Mouse (Mus musculus): ENCODE results near the gene Slc9a9.

Slc9a9 gene

GRCm38 (mm10) chr9:94732136-94732535 is 62.4 kb downstream of the Slc9a9 start:
- no peak for DNase-seq (ENCODE audit: low read depth, low spot score)

- DNase-seq (ENCODE audit: low read depth, low spot score), result no peak
Measured at GRCm38 (mm10) chr9:94732599-94733287, 63.0 kb downstream of the Slc9a9 start.

DNA sequence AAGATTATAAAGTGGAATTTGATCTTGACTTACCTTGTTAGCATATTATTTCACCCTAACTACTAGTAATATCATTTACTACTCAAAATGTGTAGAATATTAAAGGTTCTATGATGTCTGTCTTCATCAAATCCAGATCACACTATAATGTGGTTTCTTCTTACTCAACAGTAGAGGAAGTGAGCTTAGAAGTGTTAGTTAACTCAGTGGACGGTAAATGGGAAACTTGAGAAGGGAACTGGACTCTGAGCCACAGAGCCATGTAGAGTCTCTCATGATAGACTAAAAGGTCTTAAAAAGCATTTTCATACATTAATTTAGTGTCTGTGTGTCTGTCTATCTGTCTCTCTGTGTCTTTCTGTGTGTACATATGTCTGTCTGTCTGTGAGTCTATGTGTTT is 64.6 kb downstream of the Slc9a9 start:
- no peak for DNase-seq (ENCODE audit: low read depth, low spot score)

DNA sequence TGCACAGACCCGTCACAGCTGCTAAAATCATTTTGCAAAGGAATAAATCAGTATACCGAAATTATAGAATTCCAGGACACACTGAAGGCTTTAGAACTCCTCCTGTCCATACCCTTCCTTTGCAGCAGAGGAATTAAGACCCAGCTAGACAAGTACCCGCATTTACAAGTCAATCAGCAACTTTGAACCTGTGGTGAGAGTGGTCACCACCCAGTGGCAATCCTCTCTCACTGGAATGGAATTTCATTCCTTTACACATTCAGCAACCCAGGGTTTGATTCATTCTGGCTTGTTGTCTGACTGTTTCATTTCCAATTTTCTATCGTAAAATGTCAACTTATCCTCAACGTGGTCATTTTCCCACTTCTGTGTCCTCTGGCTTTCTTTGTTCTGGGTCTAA is 67.5 kb downstream of the Slc9a9 start:
- peak; percentile 64 for DNase-seq (ENCODE audit: low read depth, low spot score)

DNA sequence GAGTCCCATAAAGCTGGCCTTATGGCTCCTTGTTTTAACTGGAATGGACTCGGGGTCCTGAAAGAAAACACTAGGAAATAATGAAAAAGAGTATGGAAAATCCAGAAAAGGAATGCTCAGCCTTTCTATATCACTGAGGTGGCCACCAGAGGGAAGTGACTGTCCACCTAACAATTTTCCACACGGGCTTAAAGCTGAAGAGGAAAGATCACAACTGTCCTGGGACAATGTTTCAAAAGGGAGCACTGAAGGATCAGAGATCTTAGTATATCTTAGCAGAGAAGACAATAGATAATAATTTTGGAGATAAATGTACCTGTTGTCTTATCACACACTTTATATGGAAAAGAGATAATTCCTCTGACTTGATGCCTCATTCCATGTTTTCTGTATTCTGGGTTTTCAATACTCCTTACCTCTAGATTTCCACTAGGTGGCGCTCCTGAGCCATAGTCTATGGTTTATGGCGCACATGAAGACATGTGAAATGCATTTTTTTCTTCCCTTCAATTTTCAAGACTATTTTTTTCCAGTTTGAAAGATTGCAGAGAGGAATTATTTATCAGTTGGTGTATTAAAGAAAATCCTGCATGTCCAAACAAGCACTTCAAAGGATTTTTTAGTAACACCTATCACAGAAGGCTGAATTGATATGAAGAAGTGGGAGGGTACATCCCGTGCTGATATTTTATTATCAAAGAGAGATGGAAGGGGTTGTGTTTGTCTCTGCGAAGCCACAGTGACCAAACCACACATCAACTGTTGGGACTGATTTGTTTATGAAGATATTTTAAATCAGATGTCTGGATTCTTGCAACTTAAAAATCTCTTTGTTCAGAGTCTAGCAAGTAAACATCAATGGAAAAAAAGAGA is 69.1 kb downstream of the Slc9a9 start:
- DNase-seq (ENCODE audit: low read depth, low spot score), result peak; percentile 63

- no peak for DNase-seq (ENCODE audit: low read depth, low spot score)
Measured at GRCm38 (mm10) chr9:94740841-94741240, 71.1 kb downstream of the Slc9a9 start.

- no peak for DNase-seq (ENCODE audit: low read depth, low spot score)
Measured at GRCm38 (mm10) chr9:94743291-94743690, 73.6 kb downstream of the Slc9a9 start.

DNA sequence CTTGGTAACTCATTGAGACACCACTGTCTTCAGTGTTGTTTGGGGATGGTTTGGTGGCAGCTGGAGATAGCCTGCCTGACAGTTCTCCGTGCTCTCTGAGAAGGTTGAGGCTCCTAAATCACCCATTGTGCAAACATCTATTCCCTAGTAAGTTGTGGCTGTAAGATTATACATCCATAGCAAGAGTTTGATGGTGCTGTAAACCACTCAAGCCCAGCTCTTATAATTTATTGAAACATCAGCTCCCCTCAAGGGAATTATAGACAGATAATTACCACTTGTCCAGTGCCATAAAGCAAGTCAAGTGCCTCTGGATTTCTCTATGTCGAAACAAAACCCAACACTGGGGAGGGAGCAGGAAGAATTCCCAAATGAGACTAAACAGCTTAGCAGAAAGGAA is 78.8 kb downstream of the Slc9a9 start:
- no peak for DNase-seq (ENCODE audit: low read depth, low spot score)

DNA sequence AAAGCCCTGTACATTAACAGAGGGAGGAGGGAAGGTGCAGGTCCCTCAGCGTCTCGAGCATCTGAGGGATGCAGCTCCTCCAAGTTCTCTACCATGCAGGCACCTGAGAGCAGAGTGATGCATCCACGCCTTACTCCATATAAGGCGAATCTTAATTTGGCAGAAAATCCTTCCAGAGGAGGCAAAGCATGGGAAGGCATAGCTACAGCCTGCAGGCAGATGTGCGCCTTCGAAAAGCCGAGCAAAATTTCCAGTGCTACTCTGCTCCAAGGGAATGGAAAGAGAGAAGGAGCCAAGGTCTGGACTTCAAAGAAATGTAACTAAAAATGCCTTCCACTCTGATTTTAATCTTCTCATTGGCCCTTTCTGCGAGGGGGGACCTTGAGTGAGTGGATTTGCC is 80.5 kb downstream of the Slc9a9 start:
- DNase-seq (ENCODE audit: low read depth, low spot score), result no peak

DNA sequence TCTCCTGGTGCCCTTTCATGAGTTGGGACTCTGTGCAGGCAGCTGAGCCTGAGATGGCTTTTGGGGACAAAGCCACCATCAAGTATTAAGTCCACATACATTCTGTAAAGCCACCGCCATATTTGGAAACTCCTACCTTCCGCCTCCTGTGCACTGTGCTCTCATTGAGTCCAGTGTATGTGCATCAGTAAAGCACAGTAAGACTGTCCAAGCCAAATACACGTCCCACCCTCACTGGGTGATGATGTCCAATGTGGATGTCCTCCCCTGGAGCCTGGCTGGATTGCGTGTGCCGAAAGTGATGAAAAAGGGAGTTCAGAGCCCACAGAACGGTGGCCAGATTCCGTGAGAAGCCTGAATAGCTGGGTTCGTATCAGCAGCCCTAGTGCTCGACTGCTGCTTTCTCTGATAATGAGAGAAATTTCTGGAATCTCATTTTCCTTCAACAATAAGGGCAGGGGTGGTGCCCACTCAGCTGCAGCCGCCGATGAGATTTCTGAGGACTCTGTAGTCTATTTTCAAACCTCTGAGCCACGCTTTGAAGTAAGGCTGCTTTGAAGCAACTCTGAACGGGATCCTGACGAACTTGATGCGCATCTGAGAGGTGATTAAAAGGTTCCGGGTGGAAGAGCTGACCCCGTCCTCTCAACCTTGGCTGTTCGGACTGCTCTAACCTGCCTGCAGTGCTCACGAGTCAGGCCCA is 81.4 kb downstream of the Slc9a9 start:
- DNase-seq (ENCODE audit: low read depth, low spot score), result no peak

- no peak for DNase-seq (ENCODE audit: low read depth, low spot score)
Measured at GRCm38 (mm10) chr9:94751638-94752021, 81.9 kb downstream of the Slc9a9 start.

- no peak for DNase-seq (ENCODE audit: low read depth, low spot score)
Measured at GRCm38 (mm10) chr9:94752121-94752520, 82.4 kb downstream of the Slc9a9 start.

- DNase-seq (ENCODE audit: low read depth, low spot score), result no peak
Measured at GRCm38 (mm10) chr9:94759904-94760303, 90.2 kb downstream of the Slc9a9 start.

GRCm38 (mm10) chr9:94768114-94768513 is 98.4 kb downstream of the Slc9a9 start:
- no peak for DNase-seq (ENCODE audit: low read depth, low spot score)

GRCm38 (mm10) chr9:94768524-94768923 is 98.8 kb downstream of the Slc9a9 start:
- no peak for DNase-seq (ENCODE audit: low read depth, low spot score)

DNA sequence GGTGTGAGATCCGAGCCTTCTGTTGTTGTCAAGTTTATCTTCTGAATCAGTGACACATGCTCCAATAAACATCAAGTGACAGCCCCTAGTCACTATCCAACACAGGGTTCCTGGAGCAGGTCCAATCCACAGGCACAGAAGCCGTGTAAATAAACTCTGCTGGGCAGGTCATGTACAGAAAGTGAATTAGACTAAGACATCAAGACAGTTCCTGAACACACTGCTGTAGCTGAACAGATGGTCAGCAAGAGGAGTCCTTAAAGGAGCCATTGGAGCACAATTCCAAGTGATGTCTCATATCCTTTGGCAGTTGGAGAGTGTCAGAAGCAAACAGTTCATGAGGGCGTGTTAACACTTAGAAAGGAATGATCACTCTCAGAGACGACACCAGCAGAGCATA is 103.6 kb downstream of the Slc9a9 start:
- no peak for DNase-seq (ENCODE audit: low read depth, low spot score)

- DNase-seq (ENCODE audit: low read depth, low spot score), result no peak
Measured at GRCm38 (mm10) chr9:94788261-94788660, 118.6 kb downstream of the Slc9a9 start.

- no peak for DNase-seq (ENCODE audit: low read depth, low spot score)
Measured at GRCm38 (mm10) chr9:94790966-94791365, 121.3 kb downstream of the Slc9a9 start.

- DNase-seq (ENCODE audit: low read depth, low spot score), result no peak
Measured at GRCm38 (mm10) chr9:94803073-94803472, 133.4 kb downstream of the Slc9a9 start.

- DNase-seq (ENCODE audit: low read depth, low spot score), result peak; percentile 8
Measured at GRCm38 (mm10) chr9:94805506-94805905, 135.8 kb downstream of the Slc9a9 start.

- no peak for DNase-seq (ENCODE audit: low read depth, low spot score)
Measured at GRCm38 (mm10) chr9:94815518-94815917, 145.8 kb downstream of the Slc9a9 start.

DNA sequence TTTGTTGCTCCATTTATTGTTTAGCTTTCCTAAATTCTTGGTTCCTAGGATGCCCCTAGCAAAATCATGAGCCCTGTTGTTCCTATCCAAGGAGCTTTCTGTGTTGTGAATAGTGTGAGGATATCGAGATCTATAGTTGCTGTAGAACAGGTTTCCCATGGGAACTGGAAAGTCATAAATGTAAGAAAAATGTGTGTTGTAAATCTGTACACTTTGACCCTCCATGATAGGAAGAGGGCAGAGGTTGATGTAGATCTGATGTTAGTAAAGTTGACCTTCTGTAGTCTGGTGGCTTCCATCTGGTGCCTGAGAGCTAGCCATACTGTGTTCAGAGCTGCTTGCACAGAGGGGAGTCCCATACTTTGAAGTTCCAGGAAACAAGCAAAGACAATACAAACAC is 151.6 kb downstream of the Slc9a9 start:
- DNase-seq (ENCODE audit: low read depth, low spot score), result no peak
